Mouse (Mus musculus): Measurements from ENCODE around the gene Slc39a2.

GRCm38 (mm10) chr14:51893094-51893794 lies 555 bp downstream of the Slc39a2 start:
- TF ChIP-seq CTCF (IDR thresholded peaks at IDR 0.05; ENCODE audit: extremely low read depth, insufficient read length, insufficient replicate concordance, low read depth, low read length) (no peak), POLR2A (IDR thresholded peaks at IDR 0.05; ENCODE audit: low read depth, low read length) (no peak)
